13 mouse cellular contexts compared by ENCODE assay signal in the genomic region with DNA sequence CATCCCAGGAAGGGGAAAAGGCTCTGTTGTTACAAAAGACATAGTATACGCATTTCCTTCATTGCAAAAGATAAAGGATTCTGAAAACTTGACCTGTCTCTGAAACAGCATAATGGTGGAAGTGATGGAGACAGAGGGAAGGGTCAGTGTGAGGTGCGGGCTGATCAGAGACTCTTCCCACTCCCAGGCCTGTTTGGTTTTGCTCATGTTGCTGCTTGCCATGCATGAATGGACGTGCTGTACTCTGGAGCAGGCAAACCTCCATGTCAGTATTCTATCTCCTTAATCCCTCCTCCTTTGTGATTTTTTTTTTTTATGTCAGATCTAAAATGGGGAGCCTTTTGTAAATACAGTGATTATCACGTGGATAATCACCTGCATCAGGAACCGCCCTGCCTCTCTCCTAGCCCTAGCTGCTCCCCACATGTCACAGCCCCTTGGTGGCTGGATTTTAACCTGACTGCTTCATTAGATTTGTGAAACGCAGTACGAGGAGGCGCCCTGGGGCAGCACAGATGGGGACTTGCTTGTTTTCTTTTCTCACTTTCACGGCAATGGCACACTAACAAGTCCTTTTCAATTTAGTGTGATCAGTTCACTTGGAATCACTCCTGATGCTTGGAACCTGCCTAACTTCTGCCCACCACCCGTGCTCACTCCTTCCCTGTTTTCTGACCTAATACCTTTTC.
DNase-seq lines count a peak whose midpoint lies in the region; ATAC-seq and TF ChIP-seq lines count a peak whose summit lies in the region.
"Had no signal": no experiment of that assay in that cellular context is flagged by ENCODE, and none has a peak within 500 bp of the region (broad histone marks: within the 10 kb centered on the region; RNA-seq: fewer than 3 reads in every experiment).

No protein-coding gene starts in this region.

- H3K4me3 ChIP-seq in heart, embryonic 11.5 days (ENCODE audit: low read depth, low read length): no peak overlapping the region
- H3K4me3 ChIP-seq in midbrain, embryonic 12.5 days: no peak overlapping the region
- no peak overlapping the region for H3K4me3 ChIP-seq in midbrain, embryonic 11.5 days (ENCODE audit: low read depth, low read length)
- no peak overlapping the region for H3K4me3 ChIP-seq in forebrain, postnatal 0 days (ENCODE audit: low read depth, low read length)
- no peak overlapping the region for H3K4me3 ChIP-seq in lung, adult 2 months (replicated peaks; ENCODE audit: extremely low read depth, low read depth, low read length)
- H3K4me3 ChIP-seq: limb, embryonic 10.5 days; neural tube, embryonic 12.5 days had no signal

- no peak for DNase-seq in heart, adult 11 months
- DNase-seq in midbrain, embryonic 11.5 days (ENCODE audit: low spot score, missing footprints): no peak
- no peak for DNase-seq in forebrain, postnatal 0 days
- peak; percentile 45 for DNase-seq in retina, postnatal 1 day
- no peak for DNase-seq in lung, adult 2 months
- DNase-seq in layer of hippocampus, adult 11-12 months (ENCODE audit: low spot score): no peak
- DNase-seq: liver, postnatal 0 days; right cerebral cortex, postnatal 25 days; thymus, postnatal 14 days had no signal

- H3K9ac ChIP-seq in heart, embryonic 11.5 days (ENCODE audit: low read depth, low read length): no peak overlapping the region
- no peak overlapping the region for H3K9ac ChIP-seq in midbrain, embryonic 12.5 days (replicated peaks)
- no peak overlapping the region for H3K9ac ChIP-seq in midbrain, embryonic 11.5 days (ENCODE audit: low read length)
- no peak overlapping the region for H3K9ac ChIP-seq in forebrain, postnatal 0 days
- H3K9ac ChIP-seq: liver, postnatal 0 days; neural tube, embryonic 12.5 days had no signal

- no peak overlapping the region for H3K4me2 ChIP-seq in heart, embryonic 11.5 days
- no peak overlapping the region for H3K4me2 ChIP-seq in midbrain, embryonic 12.5 days (replicated peaks)
- H3K4me2 ChIP-seq in midbrain, embryonic 11.5 days: no peak overlapping the region
- H3K4me2 ChIP-seq in forebrain, postnatal 0 days (ENCODE audit: low read depth): no peak overlapping the region
- H3K4me2 ChIP-seq: neural tube, embryonic 12.5 days had no signal

- 72% methylated on average over 10 of the region's 10 CpGs for WGBS in heart, embryonic 11.5 days (ENCODE audit: insufficient replicate concordance)
- WGBS in midbrain, embryonic 12.5 days: 50% methylated on average over 10 of the region's 10 CpGs
- WGBS in midbrain, embryonic 11.5 days: 72% methylated on average over 10 of the region's 10 CpGs
- 32% methylated on average over 10 of the region's 10 CpGs for WGBS in forebrain, postnatal 0 days
- WGBS in lung, adult 2 months: 73% methylated on average over 10 of the region's 10 CpGs

- no peak for ATAC-seq in heart, embryonic 11.5 days (replicated peaks; ENCODE audit: insufficient number of reproducible peaks, low FRiP score, low TSS enrichment)
- no peak for ATAC-seq in midbrain, embryonic 12.5 days (ENCODE audit: low FRiP score, low read depth)
- ATAC-seq in midbrain, embryonic 11.5 days (ENCODE audit: low FRiP score): no peak
- ATAC-seq in forebrain, postnatal 0 days: 0 out of 2 replicates have a peak, but pooled peaks have one; percentile 14
- ATAC-seq: liver, postnatal 0 days had no signal

- no peaks in the 10 kb centered on the region for H3K27me3 ChIP-seq in heart, embryonic 11.5 days (ENCODE audit: control insufficient read depth, insufficient read depth, low read length)
- no peaks in the 10 kb centered on the region for H3K27me3 ChIP-seq in midbrain, embryonic 12.5 days
- H3K27me3 ChIP-seq in midbrain, embryonic 11.5 days (ENCODE audit: control insufficient read depth, insufficient read depth, low read length): no peaks in the 10 kb centered on the region
- no peaks in the 10 kb centered on the region for H3K27me3 ChIP-seq in forebrain, postnatal 0 days (ENCODE audit: insufficient read depth, low read length)
- H3K27me3 ChIP-seq: neural tube, embryonic 12.5 days had no signal

- no peak for TF ChIP-seq CTCF in forebrain, postnatal 0 days (IDR thresholded peaks at IDR 0.05; ENCODE audit: low read depth)
- no peak for TF ChIP-seq CTCF in lung, adult 2 months (IDR thresholded peaks at IDR 0.05; ENCODE audit: insufficient read depth, low read length)

- H3K4me1 ChIP-seq in heart, embryonic 11.5 days (ENCODE audit: control insufficient read depth, insufficient read depth, low read length): no peaks in the 10 kb centered on the region
- peaks cover 10% of the 10 kb centered on the region for H3K4me1 ChIP-seq in midbrain, embryonic 12.5 days
- H3K4me1 ChIP-seq in midbrain, embryonic 11.5 days (ENCODE audit: control insufficient read depth, insufficient read depth, low read length): no peaks in the 10 kb centered on the region
- H3K4me1 ChIP-seq in forebrain, postnatal 0 days (ENCODE audit: insufficient read depth): 0 out of 2 replicates have a peak, but pooled peaks cover 5% of the 10 kb centered on the region
- H3K4me1 ChIP-seq in lung, adult 2 months (ENCODE audit: control insufficient read depth, insufficient read depth, low read length): no peaks in the 10 kb centered on the region; the same call in 1 of the 2 replicates
- H3K4me1 ChIP-seq: neural tube, embryonic 12.5 days had no signal

- H3K36me3 ChIP-seq in heart, embryonic 11.5 days (ENCODE audit: control insufficient read depth, insufficient read depth, low read length): no peaks in the 10 kb centered on the region
- H3K36me3 ChIP-seq in midbrain, embryonic 12.5 days: no peaks in the 10 kb centered on the region
- no peaks in the 10 kb centered on the region for H3K36me3 ChIP-seq in midbrain, embryonic 11.5 days (ENCODE audit: control insufficient read depth, insufficient read depth, low read length)
- H3K36me3 ChIP-seq in forebrain, postnatal 0 days (ENCODE audit: insufficient read depth): no peaks in the 10 kb centered on the region
- H3K36me3 ChIP-seq: neural tube, embryonic 12.5 days had no signal

- H3K27ac ChIP-seq in heart, embryonic 11.5 days (ENCODE audit: low read depth, low read length): peak overlapping the region; percentile 35
- peak overlapping the region; percentile 26; the same call in 1 of the 2 replicates for H3K27ac ChIP-seq in midbrain, embryonic 12.5 days (replicated peaks)
- no peak overlapping the region for H3K27ac ChIP-seq in midbrain, embryonic 11.5 days (ENCODE audit: low read depth, low read length)
- peak overlapping the region; percentile 35 for H3K27ac ChIP-seq in forebrain, postnatal 0 days (ENCODE audit: low read depth, low read length)
- H3K27ac ChIP-seq: limb, embryonic 10.5 days; neural tube, embryonic 12.5 days had no signal

- no peaks in the 10 kb centered on the region for H3K9me3 ChIP-seq in heart, embryonic 11.5 days (replicated peaks; ENCODE audit: control insufficient read depth, low read length)
- H3K9me3 ChIP-seq in midbrain, embryonic 12.5 days: no peaks in the 10 kb centered on the region
- no peaks in the 10 kb centered on the region for H3K9me3 ChIP-seq in midbrain, embryonic 11.5 days (ENCODE audit: control insufficient read depth, low read length)
- H3K9me3 ChIP-seq in forebrain, postnatal 0 days (ENCODE audit: low read length): no peaks in the 10 kb centered on the region
- H3K9me3 ChIP-seq: limb, embryonic 10.5 days; neural tube, embryonic 12.5 days had no signal

- no peak for TF ChIP-seq POLR2A in lung, adult 2 months (IDR thresholded peaks at IDR 0.05; ENCODE audit: borderline replicate concordance, extremely low read depth, low read depth, low read length)
